Mouse (Mus musculus) gastrocnemius, postnatal 25 days (tissue): ENCODE data around the gene Mrvi1. TPM values are rescaled to one million over a fixed set of nuclear protein-coding genes. Genes with fewer than 3 reads are reported as not detected.

Source experiments
- DNase-seq: peaks from one replicate; pipeline ENCODE4 v3.0.0; 2022
- long read RNA-seq, 2 experiments: library from polyadenylated mRNA; stranded (forward); transcript quantifications; one replicate each; pipeline ENCODE4 v2.0.0; 2021
- total RNA-seq, 2 experiments: library from RNA; stranded (reverse); gene quantifications; 1 replicate in 1 of 2; 2 replicates in 1 of 2; pipeline ENCODE4 v1.2.3; 2021

Gene Mrvi1
- 1 to 10 TPM; 4.0 to 5.4 TPM for total RNA-seq
- long read RNA-seq, experiment 1, partial matches to known transcripts = 0 of 1 reads
- long read RNA-seq, experiment 1, other reads (novel, unspliced or antisense) = 1 of 1 reads
- long read RNA-seq, experiment 2, partial matches to known transcripts = 0 of 2 reads
- long read RNA-seq, experiment 2, other reads (novel, unspliced or antisense) = 2 of 2 reads

GRCm38 (mm10) chr7:110982053-110982705 lies at the start of gene Mrvi1:
TSS of gene Mrvi1 (minus strand) at chr7:110982461.
- peak; percentile 39 for DNase-seq

DNA sequence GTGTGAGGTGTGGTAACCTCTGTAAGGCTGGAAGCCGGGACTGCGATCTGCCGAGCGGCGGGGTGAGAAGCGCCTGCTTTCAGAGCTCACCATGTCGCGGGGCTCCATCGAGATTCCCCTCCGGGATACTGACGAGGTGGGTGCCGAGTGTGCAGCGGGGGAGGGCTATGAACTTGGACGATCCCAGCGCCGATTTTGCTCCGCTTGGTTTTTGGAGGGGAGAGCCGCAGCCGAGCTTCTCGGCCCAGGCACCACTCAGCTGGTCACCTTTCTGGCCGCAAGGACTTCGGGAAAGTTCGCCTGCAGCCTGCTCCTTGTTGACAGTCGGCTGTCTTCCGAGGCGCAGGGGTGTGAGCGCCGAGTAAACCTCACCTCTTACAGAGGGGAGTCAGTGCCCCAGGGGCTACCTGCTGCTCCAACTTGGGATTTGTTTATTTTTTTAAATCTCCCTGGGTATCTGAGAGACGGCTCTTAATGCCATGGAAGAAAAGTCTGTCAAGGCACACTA lies 46.8 kb upstream of the Mrvi1 start:
- DNase-seq = no peak

DNA sequence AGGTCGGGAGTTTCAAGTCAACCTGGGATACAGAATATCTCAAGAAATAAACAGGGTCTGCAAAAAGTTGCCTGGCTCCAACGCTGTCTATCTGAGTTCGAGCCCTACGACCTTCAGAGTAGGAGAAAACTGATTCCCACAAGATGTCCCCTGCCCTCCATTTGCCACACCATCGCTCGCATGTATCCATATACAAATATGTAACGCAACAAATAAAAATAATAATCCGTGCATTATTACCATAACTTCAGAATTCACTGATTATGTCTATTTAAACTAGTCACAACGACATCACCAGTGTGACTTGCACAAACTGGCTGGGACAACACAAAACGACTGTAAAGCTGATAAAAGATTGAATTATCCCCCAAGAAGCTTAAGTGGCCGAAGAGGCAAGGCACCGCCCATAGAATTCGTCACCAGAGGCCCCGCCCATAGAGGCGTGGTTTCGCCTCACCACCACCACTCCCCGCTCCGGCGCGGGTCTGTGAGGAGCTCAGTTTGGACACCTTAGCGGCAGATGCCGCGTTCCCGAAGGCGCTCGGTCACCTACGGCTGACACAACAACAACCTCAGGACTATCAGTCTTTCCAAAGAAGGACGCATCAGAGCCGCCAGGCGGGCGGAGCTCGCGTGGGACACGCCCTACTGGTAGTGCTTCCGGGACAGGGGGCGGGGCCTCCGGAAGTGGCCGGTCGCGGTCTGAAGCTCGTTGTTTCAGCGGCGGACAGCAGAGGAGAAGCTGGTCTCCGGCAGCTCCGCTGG lies 46.2 kb upstream of the Mrvi1 start, which contains the start of gene Ctr9:
TSS of gene Ctr9 (plus strand) at position 671 of the 765 bp plus-strand sequence.
- peak; percentile 88 for DNase-seq

GRCm38 (mm10) chr7:111024912-111025311 lies 42.7 kb upstream of the Mrvi1 start:
- no peak for DNase-seq

- DNase-seq = no peak
Measured at GRCm38 (mm10) chr7:111024068-111024594, 41.9 kb upstream of the Mrvi1 start.

- no peak for DNase-seq
Measured at GRCm38 (mm10) chr7:111020814-111021213, 38.6 kb upstream of the Mrvi1 start.

- DNase-seq = no peak
Measured at GRCm38 (mm10) chr7:111016921-111017320, 34.7 kb upstream of the Mrvi1 start.

- DNase-seq = no peak
Measured at GRCm38 (mm10) chr7:111015731-111016130, 33.5 kb upstream of the Mrvi1 start.

DNA sequence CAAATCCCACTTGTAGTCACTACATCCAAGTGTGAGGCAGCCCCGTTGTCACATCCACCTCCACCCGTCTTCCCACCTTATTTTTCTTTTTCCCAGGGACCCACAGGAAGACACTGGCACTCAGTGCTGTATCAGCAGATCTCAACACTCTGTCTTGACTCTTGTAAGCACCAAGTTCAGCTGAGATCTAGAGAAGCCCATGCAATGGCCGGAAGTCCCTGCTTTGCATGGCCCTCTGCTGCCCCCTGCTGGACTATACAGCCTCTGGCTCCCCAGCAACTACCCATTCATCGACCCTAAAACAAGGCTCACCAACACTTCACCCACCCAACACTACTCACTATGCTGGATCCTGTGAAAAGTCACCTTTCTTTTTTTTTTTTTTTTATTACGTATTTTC lies 32.6 kb upstream of the Mrvi1 start:
- DNase-seq = peak; percentile 73

DNA sequence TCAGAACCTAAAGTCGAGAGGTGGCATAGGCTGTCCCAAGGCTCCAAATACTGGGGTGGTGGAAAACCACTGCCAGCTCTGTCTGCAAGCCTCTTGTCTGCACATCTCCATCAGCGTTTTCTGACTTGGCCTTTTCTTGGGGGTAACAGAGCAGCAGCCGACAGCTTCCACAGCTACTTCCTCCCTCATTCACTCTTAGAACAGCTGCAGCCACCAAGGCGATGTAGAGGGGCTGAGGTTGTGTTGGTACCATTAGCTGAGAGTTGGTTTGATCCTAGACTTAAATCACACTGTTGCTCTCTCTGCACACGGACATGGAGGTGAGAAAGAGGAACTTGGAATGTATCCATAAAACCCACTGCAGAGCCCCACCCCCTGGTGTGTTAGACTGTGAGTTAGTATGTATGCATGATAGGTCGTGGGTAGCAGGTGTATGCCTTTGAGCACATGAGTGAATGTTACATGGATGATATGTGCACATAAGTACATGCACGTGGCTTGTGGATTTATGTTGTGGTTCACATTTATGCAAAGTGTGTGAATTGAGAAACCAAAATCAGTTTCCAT lies 31.9 kb upstream of the Mrvi1 start:
- no peak for DNase-seq

DNA sequence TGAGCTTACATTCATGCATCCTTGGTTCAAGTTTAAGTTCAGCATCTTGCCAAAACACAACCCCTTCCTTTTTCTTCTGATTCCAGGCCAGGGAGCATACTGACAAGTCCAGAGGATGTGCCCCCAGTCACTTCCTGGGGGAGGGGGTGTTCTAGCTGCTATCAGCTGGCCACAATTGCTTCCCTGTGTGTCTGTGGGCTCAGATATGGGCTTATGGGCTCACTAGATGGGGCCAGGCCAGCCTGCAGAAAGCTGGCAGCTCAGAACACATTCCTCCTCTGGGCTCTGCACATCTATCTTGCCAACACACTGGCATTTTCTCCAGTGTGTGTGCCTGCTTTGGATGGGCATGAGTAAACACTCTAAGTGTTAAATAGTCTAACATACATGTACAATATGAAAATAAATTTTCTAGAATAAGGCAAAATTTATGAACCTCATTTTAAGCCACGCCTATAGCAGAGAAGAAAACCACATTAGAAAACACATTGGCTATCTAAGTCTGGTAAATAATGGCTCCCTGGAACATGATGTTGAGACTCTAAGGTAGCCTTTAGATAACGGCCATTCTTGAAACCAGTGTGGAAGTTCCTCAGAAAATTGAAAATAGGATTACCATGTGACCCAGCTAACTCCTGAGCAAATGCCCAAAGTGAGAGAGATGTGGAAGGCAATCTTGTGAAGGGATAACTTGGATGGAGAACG lies 22.0 kb upstream of the Mrvi1 start:
- DNase-seq = no peak

GRCm38 (mm10) chr7:110998887-110999827 lies 16.9 kb upstream of the Mrvi1 start:
- no peak for DNase-seq

GRCm38 (mm10) chr7:110991221-110991494 lies 8.9 kb upstream of the Mrvi1 start:
- DNase-seq = no peak

GRCm38 (mm10) chr7:110990356-110991220 lies 8.3 kb upstream of the Mrvi1 start:
- DNase-seq = no peak

DNA sequence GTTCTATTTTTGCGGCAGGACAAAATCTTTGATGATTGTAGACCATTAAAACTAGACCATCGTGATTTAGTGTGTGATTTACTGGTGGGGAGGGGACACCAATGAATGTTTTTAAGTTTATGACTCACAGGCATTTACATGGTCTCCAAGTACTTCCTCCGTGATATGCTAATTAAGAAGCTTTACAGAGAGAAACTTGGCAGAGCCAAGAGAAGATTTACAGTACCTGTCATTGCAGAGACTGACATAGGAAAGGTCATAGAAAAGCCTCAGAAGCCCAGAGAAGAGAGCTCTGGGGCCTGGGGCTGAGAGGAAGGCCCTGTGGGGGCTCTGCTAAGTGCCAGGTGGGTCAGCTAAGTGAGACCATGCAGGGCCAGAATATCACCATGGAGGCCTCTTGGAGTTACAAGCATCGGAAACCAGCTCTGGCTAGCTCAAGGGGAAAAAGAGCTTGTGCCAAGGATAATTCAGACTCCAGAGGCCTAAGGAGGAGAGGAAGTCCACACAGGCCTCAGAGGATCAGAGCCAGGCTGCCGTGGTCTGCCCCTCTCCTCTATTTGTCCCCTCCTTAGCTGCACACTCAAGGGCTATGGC lies 7.1 kb upstream of the Mrvi1 start:
- no peak for DNase-seq

DNA sequence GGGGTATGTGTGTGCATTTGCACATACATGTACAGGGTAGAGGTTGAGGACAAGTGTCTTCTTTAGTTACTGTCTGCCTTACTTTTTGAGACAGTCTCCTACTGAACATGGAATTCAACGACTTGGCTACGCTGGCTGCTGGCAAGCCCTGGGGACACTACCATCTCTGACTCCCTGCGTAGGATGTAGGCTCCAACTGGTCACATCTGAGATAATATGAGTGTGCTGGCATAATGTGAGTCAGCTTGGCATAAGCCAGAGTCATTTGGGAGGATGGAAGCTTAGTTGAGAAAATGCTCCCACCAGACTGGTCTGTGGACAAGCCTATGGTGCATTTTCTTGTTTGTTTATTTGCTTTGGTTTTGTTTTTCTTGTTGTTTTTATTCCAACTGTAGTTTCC lies 5.8 kb upstream of the Mrvi1 start:
- DNase-seq = no peak

GRCm38 (mm10) chr7:110985581-110986265 lies 3.5 kb upstream of the Mrvi1 start:
- DNase-seq = peak; percentile 19

GRCm38 (mm10) chr7:110983621-110984020 lies 1.4 kb upstream of the Mrvi1 start:
- no peak for DNase-seq

DNA sequence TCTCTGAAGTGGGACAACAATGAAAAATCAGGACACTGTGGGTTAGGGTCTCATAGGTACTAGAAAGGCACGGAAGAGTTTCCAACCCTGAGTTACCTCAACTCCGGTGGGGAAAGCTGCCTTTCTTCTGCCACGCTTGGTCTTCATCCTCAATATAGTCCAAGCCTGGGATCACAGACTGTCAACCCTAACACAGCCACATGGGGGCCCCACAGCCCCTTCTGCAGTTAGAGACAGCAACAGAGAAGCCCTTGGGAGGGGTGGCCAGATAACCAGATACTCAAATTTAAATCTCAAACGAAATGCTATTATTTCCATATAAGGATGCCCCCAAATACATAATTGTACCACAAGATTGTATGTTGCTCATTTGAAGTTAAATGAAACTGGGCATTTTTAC lies 503 bp upstream of the Mrvi1 start:
- peak; percentile 30 for DNase-seq
